Mouse (Mus musculus): ENCODE results near the gene Papola. TPM values are rescaled to one million over a fixed set of nuclear protein-coding genes. Genes with fewer than 3 reads are reported as not detected.

Papola gene
- polyA plus RNA-seq, 1 experiment = 57.7 TPM

DNA sequence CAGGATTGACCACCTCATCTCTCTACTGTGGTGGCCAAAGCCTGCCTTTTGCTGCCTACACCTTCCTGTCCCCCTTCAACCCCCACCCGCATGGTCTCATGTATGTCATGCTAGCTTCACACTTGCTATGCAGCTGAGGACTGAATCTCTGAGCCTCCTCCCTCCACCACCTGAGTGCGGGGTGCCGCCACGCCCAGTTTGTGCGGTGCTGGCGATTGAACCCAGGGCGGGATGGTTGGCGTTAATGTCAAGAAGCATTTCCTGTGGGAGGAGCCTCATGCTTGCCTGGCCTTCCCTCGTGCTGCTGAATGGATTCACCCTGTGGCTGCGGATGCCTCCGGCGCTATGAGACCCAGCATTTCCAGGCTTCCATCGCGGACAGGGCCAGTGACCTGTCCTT is 85.2 kb downstream of the Papola start:
- H3K27ac ChIP-seq (ENCODE audit: insufficient read depth, low read depth, low read length) = no peak overlapping the region
- H3K4me1 ChIP-seq (ENCODE audit: control insufficient read depth, insufficient read depth, low read length) = no peaks in the 10 kb centered on the region
- WGBS = 31% methylated on average over 14 of the region's 14 CpGs
- H3K4me3 ChIP-seq (ENCODE audit: insufficient read depth, low read depth, low read length) = no peak overlapping the region
- H3K36me3 ChIP-seq (ENCODE audit: control insufficient read depth, insufficient read depth, low read length) = no peaks in the 10 kb centered on the region
- no peak for TF ChIP-seq CTCF (conservative IDR thresholded peaks at IDR 0.05; ENCODE audit: insufficient read depth, insufficient read length, low read depth, low read length)
- no peak for TF ChIP-seq POLR2A (IDR thresholded peaks at IDR 0.05; ENCODE audit: low read depth, low read length)
- DNase-seq = no peak
- H3K27me3 ChIP-seq (replicated peaks; ENCODE audit: control insufficient read depth, insufficient read depth, low read length) = no peaks in the 10 kb centered on the region

DNA sequence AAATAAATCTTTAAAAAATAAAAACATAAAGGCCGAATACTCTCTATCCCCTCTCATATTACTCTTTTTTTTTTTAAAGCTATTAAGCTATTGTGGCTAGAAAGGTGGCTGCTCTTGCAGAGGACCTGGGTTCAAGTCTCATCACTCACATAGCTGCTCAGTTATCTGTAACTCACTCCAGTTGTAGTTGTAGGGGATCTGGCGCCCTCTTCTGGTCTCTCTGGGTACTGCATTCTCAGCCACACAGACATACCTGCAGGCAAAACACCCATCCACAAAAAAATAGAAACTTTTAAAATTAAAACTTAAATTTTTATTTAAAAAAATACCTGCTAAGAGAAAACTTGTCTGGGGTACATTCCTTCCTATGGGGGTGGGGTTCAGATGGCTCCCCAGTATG is 88.8 kb downstream of the Papola start:
- WGBS = 51% methylated on average over 2 of the region's 2 CpGs
- H3K27me3 ChIP-seq (replicated peaks; ENCODE audit: control insufficient read depth, insufficient read depth, low read length) = no peaks in the 10 kb centered on the region
- H3K36me3 ChIP-seq (ENCODE audit: control insufficient read depth, insufficient read depth, low read length) = no peaks in the 10 kb centered on the region
- peak; percentile 30 for DNase-seq
- no peak overlapping the region for H3K27ac ChIP-seq (ENCODE audit: insufficient read depth, low read depth, low read length)
- TF ChIP-seq POLR2A (IDR thresholded peaks at IDR 0.05; ENCODE audit: low read depth, low read length) (no peak), CTCF (conservative IDR thresholded peaks at IDR 0.05; ENCODE audit: insufficient read depth, insufficient read length, low read depth, low read length) (peak; percentile 50)
- no peaks in the 10 kb centered on the region for H3K4me1 ChIP-seq (ENCODE audit: control insufficient read depth, insufficient read depth, low read length)
- H3K4me3 ChIP-seq (ENCODE audit: insufficient read depth, low read depth, low read length) = no peak overlapping the region

DNA sequence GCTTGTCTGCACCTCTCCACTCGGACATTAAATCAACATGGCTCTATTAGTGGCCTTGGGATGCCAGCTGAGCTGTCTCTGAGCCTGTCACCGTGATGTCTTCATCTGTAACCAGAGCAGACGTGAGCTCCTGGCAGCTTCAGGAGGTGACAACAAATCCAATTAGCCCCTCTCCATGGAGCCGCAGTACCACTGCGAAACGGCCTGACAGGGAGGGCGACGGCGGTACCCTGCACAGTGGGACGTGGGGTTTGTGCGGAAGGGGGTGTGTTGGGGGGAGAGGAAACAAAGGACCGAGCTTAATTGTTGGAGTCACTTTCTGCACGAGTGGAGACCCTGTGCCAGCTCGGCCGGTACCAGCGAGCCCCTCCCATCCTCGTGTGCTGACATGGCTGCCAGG is 90.6 kb downstream of the Papola start:
- WGBS = 25% methylated on average over 17 of the region's 17 CpGs
- Histone ChIP-seq H3K27ac (ENCODE audit: insufficient read depth, low read depth, low read length) (no peak overlapping the region), H3K4me3 (ENCODE audit: insufficient read depth, low read depth, low read length) (no peak overlapping the region), H3K4me1 (ENCODE audit: control insufficient read depth, insufficient read depth, low read length) (no peaks in the 10 kb centered on the region), H3K36me3 (ENCODE audit: control insufficient read depth, insufficient read depth, low read length) (no peaks in the 10 kb centered on the region), H3K27me3 (replicated peaks; ENCODE audit: control insufficient read depth, insufficient read depth, low read length) (no peaks in the 10 kb centered on the region)
- no peak for DNase-seq
- TF ChIP-seq CTCF (conservative IDR thresholded peaks at IDR 0.05; ENCODE audit: insufficient read depth, insufficient read length, low read depth, low read length) (no peak), POLR2A (IDR thresholded peaks at IDR 0.05; ENCODE audit: low read depth, low read length) (no peak)

DNA sequence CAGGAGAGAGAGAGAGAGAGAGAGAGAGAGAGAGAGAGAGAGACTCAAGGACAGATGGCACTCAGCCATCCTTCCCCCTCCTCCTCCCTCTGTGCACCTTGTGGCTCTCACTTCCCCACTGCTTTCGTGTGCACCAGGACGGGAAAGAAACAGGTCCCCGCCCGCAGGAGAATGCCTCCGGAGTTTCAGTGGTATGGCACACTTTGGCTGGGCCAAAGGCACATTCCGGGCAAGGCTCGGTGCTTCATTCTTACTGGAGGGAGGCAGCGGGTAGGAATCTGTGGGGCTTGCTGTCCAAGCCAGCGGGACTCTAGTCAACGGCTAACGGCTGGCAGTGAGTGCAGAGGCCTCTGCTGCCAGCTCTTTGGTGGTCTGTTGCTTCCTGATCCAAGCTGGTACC is 92.0 kb downstream of the Papola start:
- WGBS = 58% methylated on average over 11 of the region's 11 CpGs
- peak; percentile 36 for DNase-seq

DNA sequence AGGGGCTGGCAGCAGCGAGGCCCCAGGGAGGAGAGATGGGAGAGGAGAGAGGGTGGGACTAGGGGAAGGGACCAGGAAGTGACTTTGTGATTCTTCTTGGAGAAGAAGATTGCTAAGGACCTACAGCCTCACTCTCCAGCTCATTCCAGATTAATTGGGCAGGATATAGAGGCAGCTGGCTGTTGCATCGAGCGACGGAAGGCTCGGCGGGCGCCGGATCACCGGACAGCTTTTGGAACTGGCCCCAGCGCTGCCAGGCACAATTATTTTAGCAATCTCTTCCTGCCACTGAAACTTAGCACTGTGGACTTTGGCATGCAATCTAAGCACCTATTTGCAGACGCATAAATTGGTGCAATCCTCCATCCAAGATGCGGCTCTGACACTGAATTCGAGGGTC is 92.4 kb downstream of the Papola start:
- H3K4me3 ChIP-seq (ENCODE audit: insufficient read depth, low read depth, low read length) = no peak overlapping the region
- no peak for DNase-seq
- H3K27ac ChIP-seq (ENCODE audit: insufficient read depth, low read depth, low read length) = no peak overlapping the region
- no peak for TF ChIP-seq POLR2A (IDR thresholded peaks at IDR 0.05; ENCODE audit: low read depth, low read length)
- no peak for TF ChIP-seq CTCF (conservative IDR thresholded peaks at IDR 0.05; ENCODE audit: insufficient read depth, insufficient read length, low read depth, low read length)
- H3K36me3 ChIP-seq (ENCODE audit: control insufficient read depth, insufficient read depth, low read length) = no peaks in the 10 kb centered on the region
- H3K27me3 ChIP-seq (replicated peaks; ENCODE audit: control insufficient read depth, insufficient read depth, low read length) = no peaks in the 10 kb centered on the region
- no peaks in the 10 kb centered on the region for H3K4me1 ChIP-seq (ENCODE audit: control insufficient read depth, insufficient read depth, low read length)
- 60% methylated on average over 13 of the region's 13 CpGs for WGBS

More for the DNA sequence above, 92.0 kb downstream of the Papola start:
- Histone ChIP-seq H3K4me3 (ENCODE audit: insufficient read depth, low read depth, low read length) (no peak overlapping the region), H3K27ac (ENCODE audit: insufficient read depth, low read depth, low read length) (no peak overlapping the region), H3K4me1 (ENCODE audit: control insufficient read depth, insufficient read depth, low read length) (no peaks in the 10 kb centered on the region), H3K36me3 (ENCODE audit: control insufficient read depth, insufficient read depth, low read length) (no peaks in the 10 kb centered on the region), H3K27me3 (replicated peaks; ENCODE audit: control insufficient read depth, insufficient read depth, low read length) (no peaks in the 10 kb centered on the region)
- TF ChIP-seq POLR2A (IDR thresholded peaks at IDR 0.05; ENCODE audit: low read depth, low read length) (no peak), CTCF (conservative IDR thresholded peaks at IDR 0.05; ENCODE audit: insufficient read depth, insufficient read length, low read depth, low read length) (no peak)

DNA sequence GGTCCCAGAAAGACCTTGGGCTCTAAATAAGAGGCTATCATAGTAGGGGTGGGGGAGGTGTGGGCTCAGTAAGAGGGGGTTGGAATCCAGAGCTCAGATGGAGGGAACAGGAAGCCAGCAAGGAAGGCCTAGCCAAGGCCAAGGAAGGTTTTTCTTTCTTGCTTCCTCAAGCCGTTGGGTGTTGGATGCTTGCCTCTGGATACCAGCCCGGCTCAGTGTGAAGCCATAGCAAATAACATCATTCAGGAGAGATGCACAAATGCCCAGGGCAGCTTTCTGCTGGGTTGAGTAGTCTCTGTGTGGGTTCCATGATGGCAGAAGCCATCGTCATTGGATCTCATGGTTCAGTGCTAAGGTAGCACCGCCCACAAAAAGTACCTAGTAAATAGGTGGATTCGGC is 94.3 kb downstream of the Papola start:
- TF ChIP-seq CTCF (conservative IDR thresholded peaks at IDR 0.05; ENCODE audit: insufficient read depth, insufficient read length, low read depth, low read length) (no peak), POLR2A (IDR thresholded peaks at IDR 0.05; ENCODE audit: low read depth, low read length) (no peak)
- no peaks in the 10 kb centered on the region for H3K36me3 ChIP-seq (ENCODE audit: control insufficient read depth, insufficient read depth, low read length)
- H3K4me1 ChIP-seq (ENCODE audit: control insufficient read depth, insufficient read depth, low read length) = no peaks in the 10 kb centered on the region
- no peak overlapping the region for H3K27ac ChIP-seq (ENCODE audit: insufficient read depth, low read depth, low read length)
- no peak for DNase-seq
- WGBS = 84% methylated on average over 5 of the region's 5 CpGs
- H3K27me3 ChIP-seq (replicated peaks; ENCODE audit: control insufficient read depth, insufficient read depth, low read length) = no peaks in the 10 kb centered on the region
- no peak overlapping the region for H3K4me3 ChIP-seq (ENCODE audit: insufficient read depth, low read depth, low read length)

DNA sequence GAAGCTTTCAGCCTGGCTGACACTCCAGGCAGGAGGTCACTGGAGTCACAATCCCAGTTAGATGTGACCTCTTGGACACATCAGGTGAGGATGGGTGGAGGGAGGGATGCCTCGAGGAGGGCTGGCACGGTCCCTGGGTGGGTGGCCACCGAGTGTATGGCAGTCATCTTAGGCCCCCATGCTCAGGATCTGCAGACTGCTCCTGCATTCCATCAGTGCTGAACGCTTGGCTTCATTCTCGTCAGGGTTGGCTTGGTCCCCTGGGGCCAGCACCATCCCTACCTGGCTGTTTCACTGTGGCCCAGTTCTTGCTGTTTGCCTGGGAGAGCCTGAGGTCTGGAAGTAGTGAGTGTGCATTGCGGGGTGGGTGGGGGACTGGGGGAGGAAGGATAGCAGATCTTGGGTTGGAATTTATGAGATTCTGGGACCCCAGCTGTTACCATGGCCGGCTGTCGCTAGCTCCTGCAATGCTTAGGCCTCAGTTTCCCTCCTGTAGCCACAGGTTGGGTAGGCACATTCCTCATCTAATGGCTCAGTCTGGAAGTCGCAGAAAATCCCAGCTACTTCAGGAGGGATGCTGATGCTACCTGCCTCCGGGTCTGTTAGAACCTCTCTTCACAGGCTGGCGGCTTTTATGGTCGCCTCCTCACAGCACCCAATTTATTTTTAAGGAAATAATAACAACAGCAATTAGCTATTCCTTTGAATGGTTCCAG is 99.5 kb downstream of the Papola start:
- no peak overlapping the region for H3K4me3 ChIP-seq (ENCODE audit: insufficient read depth, low read depth, low read length)
- no peaks in the 10 kb centered on the region for H3K27me3 ChIP-seq (replicated peaks; ENCODE audit: control insufficient read depth, insufficient read depth, low read length)
- whole genome bisulfite sequencing = 27% methylated on average over 12 of the region's 12 CpGs
- DNase-seq = peak; percentile 36
- TF ChIP-seq POLR2A (IDR thresholded peaks at IDR 0.05; ENCODE audit: low read depth, low read length) = no peak
- no peak for TF ChIP-seq CTCF (conservative IDR thresholded peaks at IDR 0.05; ENCODE audit: insufficient read depth, insufficient read length, low read depth, low read length)
- H3K4me1 ChIP-seq (ENCODE audit: control insufficient read depth, insufficient read depth, low read length) = no peaks in the 10 kb centered on the region
- H3K36me3 ChIP-seq (ENCODE audit: control insufficient read depth, insufficient read depth, low read length) = no peaks in the 10 kb centered on the region
- no peak overlapping the region for H3K27ac ChIP-seq (ENCODE audit: insufficient read depth, low read depth, low read length)
